7 mouse cellular contexts compared by ENCODE assay signal in genomic region chr7:121033856-121034652, GRCm38 (mm10). TPM values are rescaled to one million over a fixed set of nuclear protein-coding genes. Genes with fewer than 3 reads are reported as not detected.
DNase-seq lines count a peak whose midpoint lies in the region; ATAC-seq and TF ChIP-seq lines count a peak whose summit lies in the region.

Gene Mettl9, plus strand, starts transcription at chr7:121034445.

- no peaks in the 10 kb centered on the region for H3K36me3 ChIP-seq in embryonic facial prominence, embryonic 12.5 days
- no peaks in the 10 kb centered on the region for H3K36me3 ChIP-seq in kidney, adult 2 months (ENCODE audit: control insufficient read depth, insufficient read depth, low read length)
- no peaks in the 10 kb centered on the region for H3K36me3 ChIP-seq in limb, embryonic 12.5 days
- no peaks in the 10 kb centered on the region for H3K36me3 ChIP-seq in midbrain, embryonic 15.5 days (replicated peaks)
- H3K36me3 ChIP-seq in spleen, adult 2 months (ENCODE audit: control insufficient read depth, insufficient read depth, low read length), result no peaks in the 10 kb centered on the region

- peaks cover 16% of the 10 kb centered on the region for H3K4me1 ChIP-seq in embryonic facial prominence, embryonic 12.5 days
- H3K4me1 ChIP-seq in kidney, adult 2 months (ENCODE audit: control insufficient read depth, insufficient read depth, low read length), result peaks cover 14% of the 10 kb centered on the region
- peaks cover 30% of the 10 kb centered on the region for H3K4me1 ChIP-seq in limb, embryonic 12.5 days (replicated peaks)
- peaks cover 30% of the 10 kb centered on the region for H3K4me1 ChIP-seq in midbrain, embryonic 15.5 days
- peaks cover 2% of the 10 kb centered on the region; the same call in 1 of the 2 replicates for H3K4me1 ChIP-seq in spleen, adult 2 months (ENCODE audit: control insufficient read depth, insufficient read depth, insufficient read length)

- peak within 1 kb of the TSS; percentile 74 for H3K4me2 ChIP-seq in embryonic facial prominence, embryonic 12.5 days (replicated peaks)
- peak within 1 kb of the TSS; percentile 75 for H3K4me2 ChIP-seq in limb, embryonic 12.5 days
- peak within 1 kb of the TSS; percentile 73 for H3K4me2 ChIP-seq in midbrain, embryonic 15.5 days

- DNase-seq in adrenal gland, postnatal 25 days, result peak; percentile 96
- DNase-seq in heart, adult 18-20 months, result peak; percentile 94 to 95
- DNase-seq in kidney, adult 2 months, result peak; percentile 96
- DNase-seq in spleen, adult 2 months (ENCODE audit: low read depth in 1 of 2, low spot score in 2 of 2), result peak; percentile 85 to 89

- H3K9ac ChIP-seq in embryonic facial prominence, embryonic 12.5 days, result peak within 1 kb of the TSS; percentile 99
- H3K9ac ChIP-seq in limb, embryonic 12.5 days (replicated peaks), result peak within 1 kb of the TSS; percentile 99
- peak within 1 kb of the TSS; percentile 84 for H3K9ac ChIP-seq in midbrain, embryonic 15.5 days

- no peaks in the 10 kb centered on the region for H3K9me3 ChIP-seq in embryonic facial prominence, embryonic 12.5 days
- H3K9me3 ChIP-seq in limb, embryonic 12.5 days, result no peaks in the 10 kb centered on the region
- no peaks in the 10 kb centered on the region for H3K9me3 ChIP-seq in midbrain, embryonic 15.5 days

- 2% methylated on average over 38 of the region's 43 CpGs for WGBS in embryonic facial prominence, embryonic 12.5 days
- 2% methylated on average over 43 of the region's 43 CpGs for WGBS in kidney, adult 2 months
- 3% methylated on average over 35 of the region's 43 CpGs for whole genome bisulfite sequencing in limb, embryonic 12.5 days
- WGBS in midbrain, embryonic 15.5 days, result 2% methylated on average over 37 of the region's 43 CpGs
- 7% methylated on average over 39 of the region's 43 CpGs for WGBS in spleen, adult 2 months

- TF ChIP-seq POLR2A in kidney, adult 2 months (IDR thresholded peaks at IDR 0.05; ENCODE audit: low read depth, low read length), result peak; percentile 82
- TF ChIP-seq POLR2A in spleen, adult 2 months (IDR thresholded peaks at IDR 0.05; ENCODE audit: low read depth, low read length), result peak; percentile 72

- no peak for TF ChIP-seq CTCF in kidney, adult 2 months (conservative IDR thresholded peaks at IDR 0.05; ENCODE audit: insufficient read depth, insufficient read length, low read depth, low read length)
- no peak for TF ChIP-seq CTCF in spleen, adult 2 months (IDR thresholded peaks at IDR 0.05; ENCODE audit: extremely low read depth, insufficient read depth, insufficient read length, insufficient replicate concordance)

- ATAC-seq in embryonic facial prominence, embryonic 12.5 days (ENCODE audit: insufficient number of reproducible peaks, insufficient read depth, low FRiP score, low TSS enrichment), result peak; percentile 97
- ATAC-seq in limb, embryonic 12.5 days (ENCODE audit: insufficient number of reproducible peaks, insufficient read depth, low FRiP score, low TSS enrichment, low read depth), result peak; percentile 96
- ATAC-seq in midbrain, embryonic 15.5 days (replicated peaks), result peak; percentile 97

- H3K27ac ChIP-seq in embryonic facial prominence, embryonic 12.5 days, result peak within 1 kb of the TSS; percentile 99
- peak within 1 kb of the TSS; percentile 83 for H3K27ac ChIP-seq in kidney, adult 2 months (ENCODE audit: insufficient read depth, low read depth, low read length)
- H3K27ac ChIP-seq in limb, embryonic 12.5 days, result peak within 1 kb of the TSS; percentile 99
- H3K27ac ChIP-seq in midbrain, embryonic 15.5 days, result peak within 1 kb of the TSS; percentile 93
- peak within 1 kb of the TSS; percentile 83 for H3K27ac ChIP-seq in spleen, adult 2 months (ENCODE audit: insufficient read depth, low read length)

- peak within 1 kb of the TSS; percentile 87 for H3K4me3 ChIP-seq in embryonic facial prominence, embryonic 12.5 days
- H3K4me3 ChIP-seq in kidney, adult 2 months (ENCODE audit: insufficient read depth, low read depth, low read length), result peak within 1 kb of the TSS; percentile 95
- H3K4me3 ChIP-seq in limb, embryonic 12.5 days (replicated peaks), result peak within 1 kb of the TSS; percentile 95
- H3K4me3 ChIP-seq in midbrain, embryonic 15.5 days, result peak within 1 kb of the TSS; percentile 55
- peak within 1 kb of the TSS; percentile 91 for H3K4me3 ChIP-seq in spleen, adult 2 months (ENCODE audit: extremely low read depth, insufficient read depth, insufficient read length)

- 0 out of 2 replicates have a peak, but pooled peaks cover 3% of the 10 kb centered on the region for H3K27me3 ChIP-seq in embryonic facial prominence, embryonic 12.5 days
- no peaks in the 10 kb centered on the region for H3K27me3 ChIP-seq in kidney, adult 2 months (replicated peaks; ENCODE audit: control insufficient read depth, insufficient read depth, low read length)
- no peaks in the 10 kb centered on the region; the same call in 1 of the 2 replicates for H3K27me3 ChIP-seq in limb, embryonic 12.5 days
- peaks cover 14% of the 10 kb centered on the region for H3K27me3 ChIP-seq in midbrain, embryonic 15.5 days (replicated peaks)
- H3K27me3 ChIP-seq in spleen, adult 2 months (ENCODE audit: control insufficient read depth, insufficient read depth, low read length), result no peaks in the 10 kb centered on the region

RNA-seq across cellular contexts. Expression of gene Mettl9, which starts in this region (rescaled TPM):
- 108 and 130 TPM in 2 replicates for total RNA-seq in adrenal gland, postnatal 25 days (2021)
- polyA plus RNA-seq in embryonic facial prominence, embryonic 12.5 days (2016; fragmentation: Nextera tagmentation; extraction: Ambion mirVana), result 211 and 228 TPM in 2 replicates
- 10 to 100 TPM; 76.9 to 98.0 TPM for total RNA-seq in heart, adult 18-20 months (2021)
- polyA plus RNA-seq in kidney, adult 2 months (2012; rRNA removed), result 31.5 and 35.6 TPM in 2 replicates
- 309 and 334 TPM in 2 replicates for polyA plus RNA-seq in limb, embryonic 12.5 days (2016; fragmentation: Nextera tagmentation; extraction: Ambion mirVana)
- polyA plus RNA-seq in midbrain, embryonic 15.5 days (2015; fragmentation: Nextera tagmentation; extraction: Ambion mirVana), result 184 and 186 TPM in 2 replicates
- polyA plus RNA-seq in spleen, adult 2 months (2012; rRNA removed), result 8.0 and 15.1 TPM in 2 replicates

Comparison
In these comparisons a context has a peak if more than half of its experiments do, and no peak if none do; other contexts are left out.
1. Peak in every context shown above with its lines: DNase-seq, ATAC-seq, H3K4me3 ChIP-seq and H3K27ac ChIP-seq.